Mouse (Mus musculus) T-cell, adult 2 months (primary cell): Measurements from ENCODE around the gene Cfap54.

Experiments used
- DNase-seq: peaks from one replicate; pipeline ENCODE4 v3.0.0; 2022; ENCODE audit warnings: low spot score

Gene Cfap54

GRCm38 (mm10) chr10:93097439-93097838 is 16.0 kb upstream of the Cfap54 start:
- DNase-seq, result no peak

GRCm38 (mm10) chr10:93095827-93096226 is 14.4 kb upstream of the Cfap54 start:
- DNase-seq, result no peak

DNA sequence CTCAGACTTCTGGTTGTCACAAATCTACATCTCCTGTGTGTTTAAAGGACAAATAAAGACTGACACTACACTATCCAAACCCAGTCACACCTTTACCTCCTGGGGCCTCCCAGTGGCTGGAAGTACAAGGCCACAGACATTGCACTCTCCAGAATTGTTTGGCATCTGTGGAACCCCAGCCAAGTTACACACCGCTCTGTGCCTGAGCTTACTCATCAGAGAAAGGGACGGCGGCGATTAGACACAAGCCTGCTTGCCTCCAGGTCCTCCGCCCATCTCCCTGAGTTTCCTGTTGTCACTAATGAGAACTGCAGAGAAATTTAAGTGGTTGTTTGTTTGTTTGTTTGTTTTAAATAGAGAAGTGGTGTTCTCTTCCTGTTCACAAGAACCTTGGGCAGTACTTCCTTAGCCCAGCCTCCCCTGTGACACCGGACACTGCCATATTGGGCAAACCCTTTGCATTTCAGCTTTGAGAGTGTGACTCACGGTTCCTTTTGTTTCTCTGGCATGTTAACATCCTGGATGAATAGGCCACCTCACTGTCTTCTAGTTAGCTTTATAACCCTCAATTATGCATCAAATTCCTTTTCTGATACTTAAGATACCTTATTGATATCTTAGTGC is 13.7 kb upstream of the Cfap54 start:
- DNase-seq, result no peak

DNA sequence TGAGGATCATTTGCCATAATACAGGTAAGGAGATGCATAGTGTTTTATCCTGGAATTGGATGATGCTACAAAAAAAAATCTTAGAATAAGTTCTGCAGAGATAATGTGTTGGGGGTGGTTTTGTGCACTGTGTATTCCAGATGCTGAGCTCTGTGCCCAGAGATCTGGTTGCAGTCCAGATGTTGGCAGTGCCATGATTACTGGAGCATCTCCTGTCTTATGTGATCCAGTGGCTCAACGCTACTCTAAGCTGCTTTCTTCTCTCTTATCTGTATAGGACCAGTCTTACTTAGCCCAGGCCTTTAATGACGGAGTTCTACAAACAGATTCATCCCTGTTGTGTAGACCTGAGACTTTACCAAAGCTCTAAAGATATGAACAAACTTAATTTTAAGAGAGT is 10.5 kb upstream of the Cfap54 start:
- no peak for DNase-seq

- DNase-seq, result no peak
Observed at GRCm38 (mm10) chr10:93090241-93090640, 8.8 kb upstream of the Cfap54 start.

DNA sequence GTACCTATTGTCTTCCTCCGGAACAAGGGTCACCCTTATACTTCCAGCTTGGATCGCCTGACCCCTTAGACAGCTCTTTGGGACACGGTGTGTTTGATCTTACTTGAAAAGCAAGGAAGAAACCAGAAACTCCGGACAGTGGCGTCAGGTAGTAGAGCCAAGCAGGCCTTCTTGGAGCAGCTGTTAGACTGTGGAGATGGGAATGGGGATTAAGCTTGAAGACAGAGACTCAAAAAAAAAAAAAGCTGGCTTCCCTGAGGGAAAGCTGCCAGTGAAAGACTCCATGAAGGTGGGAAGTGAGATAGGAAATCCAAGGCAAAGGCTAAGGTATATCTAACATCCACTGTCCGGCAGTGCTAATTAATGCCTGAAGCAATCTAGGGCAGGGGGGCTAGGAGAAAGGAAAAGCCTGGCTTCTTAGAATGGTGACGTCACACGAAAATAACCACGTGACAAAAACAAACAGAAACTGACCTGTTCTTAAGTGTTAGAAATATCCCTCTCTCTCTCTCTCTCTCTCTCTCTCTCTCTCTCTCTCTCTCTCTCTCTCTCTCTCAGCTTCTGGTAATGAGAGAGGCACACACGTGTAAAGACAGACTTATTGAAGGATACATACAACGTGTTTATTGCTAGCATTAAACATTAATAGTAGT is 7.1 kb upstream of the Cfap54 start:
- no peak for DNase-seq

GRCm38 (mm10) chr10:93087504-93087903 is 6.1 kb upstream of the Cfap54 start:
- DNase-seq, result no peak

DNA sequence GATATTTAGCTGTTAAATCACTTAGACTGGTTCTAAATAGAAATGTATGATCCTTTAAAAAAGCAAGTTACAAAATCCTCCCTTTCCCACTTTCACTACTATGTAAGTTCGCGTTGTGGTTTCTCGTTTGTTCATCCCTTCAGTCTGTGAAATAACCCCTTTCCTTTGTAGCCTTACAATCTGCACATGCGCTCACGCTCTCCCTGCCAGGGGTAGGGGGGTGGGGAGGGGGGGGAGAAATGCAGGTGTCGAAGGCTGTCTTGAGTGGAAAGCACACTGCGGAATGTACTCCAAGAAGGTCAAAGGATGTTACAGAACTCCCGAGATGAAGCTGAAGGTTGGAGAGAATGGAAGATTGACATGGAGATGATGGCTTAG is 2.5 kb upstream of the Cfap54 start:
- DNase-seq, result no peak

DNA sequence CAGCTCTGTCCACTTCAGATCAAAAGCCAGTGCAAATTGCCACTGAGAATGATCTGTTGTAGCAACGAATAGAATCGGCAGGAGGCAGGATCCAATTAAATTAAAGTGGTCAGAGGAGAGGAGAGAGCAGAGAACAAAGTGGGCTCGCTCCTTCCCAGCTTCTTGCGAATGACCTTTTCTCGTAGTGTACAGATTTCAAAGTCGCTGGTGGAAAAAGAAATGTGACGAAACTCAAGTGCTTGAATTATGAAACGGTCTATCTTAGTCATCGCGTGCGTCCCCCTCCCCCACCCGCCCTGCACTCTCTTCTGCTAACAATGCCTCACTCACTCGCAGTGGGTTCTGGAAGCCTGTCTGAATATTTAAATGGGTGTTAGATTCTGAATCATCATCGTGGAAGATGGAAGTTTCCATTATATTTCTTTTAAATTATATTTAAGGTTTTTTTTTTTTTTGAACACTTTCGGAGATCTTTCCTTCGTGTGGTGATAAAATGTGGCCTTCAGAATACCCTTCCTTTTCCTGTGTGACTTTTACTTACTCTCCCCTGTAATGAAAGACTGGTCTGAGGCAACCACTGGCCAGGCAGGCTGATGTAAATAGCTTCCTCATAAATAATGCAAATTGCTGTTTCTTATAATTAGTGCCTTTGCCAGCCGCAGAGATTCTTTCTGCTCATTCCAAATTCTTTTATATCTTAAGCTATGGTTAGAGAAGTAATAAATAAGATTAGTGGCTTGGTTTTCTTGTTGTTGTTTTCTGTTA is 2.0 kb upstream of the Cfap54 start:
- no peak for DNase-seq

- no peak for DNase-seq
Observed at GRCm38 (mm10) chr10:93079486-93079885, 1.9 kb downstream of the Cfap54 start.

DNA sequence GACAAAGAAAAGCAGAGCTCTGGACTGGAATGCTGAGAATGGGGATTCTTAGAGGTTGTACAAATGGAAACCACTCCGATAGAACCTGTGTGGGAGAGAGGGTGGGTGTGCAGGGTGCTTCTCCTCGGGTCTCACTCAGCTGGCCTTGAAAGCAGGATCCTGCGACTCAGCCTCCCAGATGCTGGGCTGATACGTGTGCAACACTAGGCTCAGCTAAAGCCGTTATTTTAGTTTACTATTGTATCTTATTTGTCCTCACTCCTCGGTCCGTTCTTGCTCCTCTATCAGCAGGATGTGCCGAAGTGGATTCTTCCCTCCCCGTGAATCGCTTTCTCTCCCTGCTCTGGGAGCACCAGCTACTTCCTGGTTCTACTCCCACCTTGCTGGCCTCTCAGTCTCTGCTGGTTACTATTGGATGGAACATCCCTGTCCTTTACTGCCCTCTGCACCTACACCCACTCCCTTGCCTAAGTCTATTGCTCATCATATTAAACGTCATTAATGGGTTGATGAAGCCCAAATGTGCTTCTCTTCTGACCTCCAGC is 3.4 kb downstream of the Cfap54 start:
- DNase-seq, result no peak

GRCm38 (mm10) chr10:93076376-93076775 is 5.0 kb downstream of the Cfap54 start:
- DNase-seq, result no peak

DNA sequence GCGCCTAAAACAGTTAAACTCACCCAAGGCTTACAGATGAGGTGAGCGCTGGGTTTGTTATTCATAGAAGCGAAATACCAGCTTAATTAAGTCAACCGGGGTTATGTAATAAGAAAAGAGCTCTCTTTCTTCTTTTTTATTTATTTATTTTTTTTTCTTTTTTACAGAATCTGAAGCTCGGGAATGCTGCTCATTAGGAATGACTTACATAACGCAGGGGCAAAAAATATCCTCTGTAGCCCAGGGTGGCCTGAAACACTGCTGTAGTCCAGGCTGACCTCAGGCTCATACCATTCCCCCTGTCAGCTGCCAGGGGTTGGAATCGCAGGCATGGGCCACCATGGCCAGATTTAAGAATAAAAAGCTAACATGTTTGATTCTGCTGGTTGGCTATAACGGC is 5.6 kb downstream of the Cfap54 start:
- DNase-seq, result no peak

DNA sequence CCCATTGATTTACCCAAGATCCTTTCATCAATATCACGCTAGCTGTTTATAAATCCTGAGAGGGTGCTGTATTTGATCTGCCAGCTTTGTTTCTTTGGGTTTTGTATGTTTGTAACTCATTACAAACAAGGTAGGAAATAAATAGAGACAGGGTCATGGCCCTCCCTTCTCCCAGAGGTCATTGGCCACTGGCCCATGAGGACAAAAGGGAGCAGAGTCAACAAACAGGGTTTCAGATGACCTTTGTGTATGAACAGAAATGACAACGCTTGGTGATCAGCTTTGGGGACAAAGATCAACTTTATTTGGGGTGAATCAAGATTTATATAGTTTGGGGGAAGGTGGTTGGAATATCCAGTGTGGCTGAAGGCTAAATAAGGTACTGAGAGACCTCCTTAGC is 8.6 kb downstream of the Cfap54 start:
- no peak for DNase-seq

GRCm38 (mm10) chr10:93071753-93072152 is 9.7 kb downstream of the Cfap54 start:
- DNase-seq, result no peak

- DNase-seq, result peak; percentile 84
Observed at GRCm38 (mm10) chr10:93070121-93070898, 11.1 kb downstream of the Cfap54 start.

GRCm38 (mm10) chr10:93069721-93070120 is 11.7 kb downstream of the Cfap54 start:
- DNase-seq, result no peak

GRCm38 (mm10) chr10:93069041-93069679 is 12.3 kb downstream of the Cfap54 start:
- DNase-seq, result peak; percentile 5

GRCm38 (mm10) chr10:93064973-93065372 is 16.4 kb downstream of the Cfap54 start:
- no peak for DNase-seq

DNA sequence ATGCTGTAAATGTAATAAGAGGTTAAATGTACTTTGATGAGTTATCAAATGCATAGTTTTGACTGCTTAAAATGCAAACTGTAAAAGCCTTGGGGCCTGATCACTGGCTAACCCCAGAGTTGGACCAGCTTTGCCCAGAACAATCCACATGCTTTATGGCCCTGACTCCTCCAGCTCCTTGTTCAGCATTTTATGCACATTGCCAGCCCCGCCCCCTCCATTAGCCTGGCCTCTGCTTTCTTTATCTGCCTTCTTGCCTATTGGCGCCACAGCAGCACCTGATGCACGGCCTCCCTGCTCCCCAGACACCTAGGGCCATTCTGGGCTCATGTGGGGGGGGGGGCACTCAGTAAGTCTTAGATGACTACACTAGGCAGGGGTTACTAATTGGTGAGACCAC is 17.8 kb downstream of the Cfap54 start:
- DNase-seq, result no peak

GRCm38 (mm10) chr10:93062395-93062794 is 19.0 kb downstream of the Cfap54 start:
- no peak for DNase-seq

DNA sequence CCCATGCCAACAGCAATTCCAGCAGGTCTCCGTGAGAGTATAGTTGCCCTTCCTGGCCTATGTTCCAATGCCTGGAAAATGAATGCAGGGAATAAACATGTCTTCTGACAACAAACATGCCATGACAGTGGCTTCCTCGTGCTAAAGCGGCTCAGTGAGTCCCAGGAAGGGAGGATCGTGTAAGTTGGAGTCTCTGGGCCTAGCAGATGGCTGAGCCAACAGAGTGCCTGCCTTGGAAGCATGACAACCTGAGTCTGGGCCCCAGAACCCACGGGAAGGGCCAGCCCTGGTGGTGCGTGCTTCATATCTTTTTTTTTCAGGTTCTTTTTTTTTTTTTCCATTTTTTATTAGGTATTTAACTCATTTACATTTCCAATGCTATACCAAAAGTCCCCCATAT is 27.6 kb downstream of the Cfap54 start:
- DNase-seq, result no peak
